Mouse (Mus musculus): ENCODE results near the gene Cdca5.
A peak's percentile ranks its signal among the peaks of the same experiment; 100 is the strongest.
"Not testable (repeated sequence)": the region's sequence is repeated elsewhere in the genome, so short reads cannot be mapped to it uniquely, and the experiment has no call there.

Cdca5 gene

DNA sequence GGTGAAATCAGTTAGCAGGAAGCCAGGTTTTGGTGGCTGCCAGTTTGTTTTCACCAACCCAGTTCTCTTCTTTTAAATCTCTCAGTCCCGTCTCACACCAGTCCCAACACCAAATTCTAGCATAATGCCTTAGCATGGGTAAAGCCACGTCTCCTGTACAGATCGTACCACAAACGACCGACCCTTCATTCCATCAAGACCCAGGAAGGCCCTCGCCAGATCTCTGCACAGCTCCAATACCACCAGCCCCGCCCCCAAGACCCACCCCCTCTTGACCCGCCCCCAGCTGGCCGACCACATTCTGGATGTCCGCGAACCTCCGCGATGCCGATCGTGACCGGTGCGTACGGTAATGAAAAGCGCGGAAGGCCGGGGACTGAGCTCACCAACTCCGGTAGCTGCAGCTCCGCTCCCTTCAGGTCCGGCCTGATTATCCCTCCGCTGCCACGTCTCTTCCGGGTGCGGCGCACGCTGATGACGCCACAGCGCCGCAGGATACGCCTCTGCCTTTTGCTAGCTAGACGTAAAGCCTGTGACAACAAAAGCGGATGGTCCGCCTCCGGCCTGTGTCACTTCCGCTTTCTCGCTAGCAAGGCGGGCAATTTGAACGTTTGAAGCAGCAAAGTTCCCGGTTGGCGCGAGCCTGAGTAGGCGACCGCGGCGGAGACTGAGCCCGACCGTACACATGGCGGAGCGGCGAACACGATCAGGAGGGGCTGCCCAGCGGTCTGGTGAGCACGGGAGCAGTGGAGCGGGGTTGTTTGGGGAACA, at the start of gene Cdca5, which contains the start of gene Zfpl1:
Gene Cdca5 (plus strand): TSS at position 506 of the 771 bp plus-strand sequence.
Gene Zfpl1 (minus strand): TSS at position 479 of the 771 bp plus-strand sequence.
- DNase-seq (ENCODE audit: low read depth, low spot score), result peak; percentile 98

DNA sequence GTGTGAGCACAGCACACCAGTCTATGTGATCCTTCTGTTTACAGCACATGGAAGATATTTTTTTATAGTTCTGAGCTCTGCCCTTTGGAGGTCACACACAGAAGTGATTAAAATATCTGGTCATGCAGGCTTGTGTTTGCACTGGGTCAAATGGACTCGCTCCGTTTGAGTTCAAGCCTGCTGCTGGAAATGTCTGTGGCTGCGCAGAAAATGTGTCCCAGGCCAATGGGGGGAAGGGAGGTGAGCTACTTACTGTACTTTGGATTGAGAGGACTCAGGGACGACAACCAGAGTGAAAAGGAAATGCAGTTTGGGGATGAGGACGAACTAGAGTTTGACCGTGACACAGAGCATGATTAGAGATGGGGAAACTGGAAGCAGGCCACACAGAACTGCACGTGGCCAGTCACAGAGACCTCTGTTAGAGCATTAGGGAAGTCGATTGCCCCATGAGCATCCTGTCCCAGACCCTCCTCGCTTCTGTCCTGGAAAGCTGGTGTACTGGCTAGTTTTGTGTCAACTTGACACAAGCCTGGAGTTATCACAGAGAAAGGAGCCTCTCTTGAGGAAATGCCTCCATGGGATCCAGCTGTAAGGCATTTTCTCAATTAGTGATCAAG, 48.7 kb upstream of the Cdca5 start:
- no peak for DNase-seq (ENCODE audit: low read depth, low spot score)

DNA sequence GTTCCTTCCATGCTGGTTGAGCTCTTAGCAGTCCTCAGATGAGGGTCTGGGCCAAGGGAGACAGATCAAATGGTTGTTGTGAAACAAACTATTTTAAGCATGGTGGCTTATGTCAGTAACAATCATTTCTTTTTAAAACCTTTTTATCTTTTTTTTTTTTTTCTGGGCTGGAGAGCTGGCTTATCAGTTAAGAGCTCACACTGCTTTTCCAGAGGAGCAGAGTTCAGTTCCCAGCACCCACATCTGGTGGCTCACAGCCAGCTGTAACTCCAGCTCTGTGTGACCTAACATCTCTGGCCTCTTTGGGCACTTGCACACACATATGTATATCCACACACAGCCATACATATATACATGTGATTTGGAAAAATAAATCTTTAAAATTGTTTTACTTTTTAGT, 47.1 kb upstream of the Cdca5 start:
- DNase-seq (ENCODE audit: low read depth, low spot score), result no peak

DNA sequence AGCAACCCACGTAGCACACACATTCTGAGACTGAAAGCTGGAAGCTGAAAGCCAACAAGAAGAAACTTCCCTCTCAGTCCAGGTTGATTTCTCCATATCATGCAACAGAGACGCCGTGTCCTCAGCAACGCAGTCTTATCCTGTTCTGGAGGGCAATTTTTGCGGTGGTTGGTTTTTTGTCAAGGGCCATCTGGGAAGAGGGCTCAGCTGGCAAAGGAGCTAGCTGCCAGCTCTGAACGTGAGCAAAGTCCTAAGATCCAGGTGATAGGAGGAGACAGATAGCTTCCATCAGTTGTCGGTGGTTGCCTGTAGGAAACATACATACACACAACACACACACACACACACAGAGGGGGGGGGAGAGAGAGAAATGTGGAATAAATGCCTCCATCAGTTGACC, 46.5 kb upstream of the Cdca5 start:
- no peak for DNase-seq (ENCODE audit: low read depth, low spot score)

DNA sequence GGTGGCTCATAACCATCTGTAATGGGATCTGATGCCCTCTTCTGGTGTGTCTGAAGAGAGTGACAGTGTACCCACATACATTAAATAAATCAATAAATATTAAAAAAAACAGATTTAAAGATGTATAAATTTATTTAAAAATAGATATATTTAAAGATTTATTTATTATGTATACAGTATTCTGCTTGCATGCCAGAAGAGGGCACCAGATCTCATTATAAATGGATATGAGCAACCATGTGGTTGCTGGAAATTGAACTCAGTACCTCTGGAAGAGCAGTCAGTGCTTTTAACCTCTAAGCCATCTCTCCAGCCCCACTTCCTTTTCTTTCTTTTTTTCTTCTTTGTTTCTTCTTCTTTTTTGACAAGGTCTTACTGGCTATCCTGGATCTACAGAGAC, 44.8 kb upstream of the Cdca5 start:
- DNase-seq (ENCODE audit: low read depth, low spot score), result no peak

DNA sequence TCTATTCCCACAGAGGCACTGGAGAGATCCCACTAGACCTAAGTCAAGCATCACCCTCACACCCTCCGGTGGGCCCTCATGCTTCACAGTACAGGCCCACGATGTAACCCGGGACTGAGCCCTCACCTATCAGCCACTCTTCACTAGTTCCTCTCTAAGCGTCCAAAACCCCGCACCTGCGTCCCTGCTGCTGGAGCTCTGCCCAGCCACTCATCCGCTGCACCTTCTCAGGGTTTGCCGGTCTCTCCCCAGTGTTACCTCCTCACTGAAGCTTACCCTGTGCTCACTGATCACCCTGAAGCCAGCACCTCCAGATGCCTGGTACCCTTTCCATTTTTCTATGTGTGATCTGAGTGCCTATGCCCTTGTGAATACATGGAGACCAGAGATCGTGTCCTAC, 42.5 kb upstream of the Cdca5 start:
- DNase-seq (ENCODE audit: low read depth, low spot score), result no peak

DNA sequence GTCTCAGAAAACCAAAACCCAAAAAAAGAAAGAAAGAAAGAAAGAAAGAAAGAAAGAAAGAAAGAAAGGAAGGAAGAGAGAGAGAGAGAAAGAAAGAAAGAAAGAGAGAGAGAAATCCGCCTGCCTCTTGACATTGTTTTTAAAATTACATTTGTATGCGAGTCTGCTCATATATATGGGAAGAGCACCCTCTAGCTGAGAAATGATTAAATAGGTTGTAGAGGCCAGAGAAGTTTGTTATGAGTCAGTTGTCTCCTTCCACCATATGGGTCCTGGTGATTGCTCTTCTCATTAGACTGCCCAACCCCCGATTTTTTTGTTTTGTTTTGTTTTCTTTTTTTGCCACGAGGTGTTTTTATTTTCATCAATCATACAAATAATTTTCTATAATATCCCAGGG, 40.7 kb upstream of the Cdca5 start:
- DNase-seq (ENCODE audit: low read depth, low spot score), result not testable (repeated sequence)

DNA sequence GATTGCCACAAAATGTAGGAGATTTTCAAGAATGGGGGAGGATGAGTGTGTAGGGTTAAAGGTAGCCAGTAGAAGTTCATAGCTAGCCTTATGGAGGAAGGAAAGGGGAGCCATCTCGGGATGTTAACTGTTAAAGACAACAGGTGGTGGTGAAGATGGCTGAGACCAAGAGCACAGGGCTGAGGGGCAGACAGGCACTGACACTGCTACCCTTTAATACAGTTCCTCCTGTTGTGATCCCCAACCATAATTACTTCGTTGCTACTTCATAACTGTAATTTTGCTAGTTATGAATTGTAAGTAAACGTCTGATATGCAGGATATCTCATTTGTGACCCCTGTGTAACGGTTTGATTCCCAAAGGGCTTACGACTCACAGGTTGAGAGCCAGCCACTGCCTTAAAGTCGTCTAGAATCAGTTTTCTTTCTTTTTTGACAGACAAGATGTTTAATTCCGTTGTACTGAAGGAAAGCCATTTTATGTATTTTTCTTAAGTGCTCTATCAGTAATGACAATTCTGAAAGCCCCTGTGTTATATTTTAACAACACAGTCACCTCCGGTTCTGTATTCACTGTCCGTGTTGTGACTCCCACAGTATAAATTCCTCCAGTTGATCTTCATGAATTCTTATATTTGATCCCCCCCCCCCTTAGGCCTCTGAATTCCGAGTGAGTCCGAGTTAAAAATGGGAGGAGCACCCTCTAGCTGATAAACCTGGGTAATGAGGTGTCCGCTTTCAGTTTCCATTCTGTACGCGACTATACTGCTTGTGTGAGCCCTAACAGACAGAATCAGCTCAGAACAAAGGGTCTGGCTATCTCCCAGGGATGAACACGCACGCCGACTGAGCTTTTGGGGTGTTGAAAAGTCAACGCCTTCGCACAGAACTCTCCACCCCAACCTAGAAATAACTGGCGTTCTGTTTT, 39.2 kb upstream of the Cdca5 start:
- DNase-seq (ENCODE audit: low read depth, low spot score), result no peak

DNA sequence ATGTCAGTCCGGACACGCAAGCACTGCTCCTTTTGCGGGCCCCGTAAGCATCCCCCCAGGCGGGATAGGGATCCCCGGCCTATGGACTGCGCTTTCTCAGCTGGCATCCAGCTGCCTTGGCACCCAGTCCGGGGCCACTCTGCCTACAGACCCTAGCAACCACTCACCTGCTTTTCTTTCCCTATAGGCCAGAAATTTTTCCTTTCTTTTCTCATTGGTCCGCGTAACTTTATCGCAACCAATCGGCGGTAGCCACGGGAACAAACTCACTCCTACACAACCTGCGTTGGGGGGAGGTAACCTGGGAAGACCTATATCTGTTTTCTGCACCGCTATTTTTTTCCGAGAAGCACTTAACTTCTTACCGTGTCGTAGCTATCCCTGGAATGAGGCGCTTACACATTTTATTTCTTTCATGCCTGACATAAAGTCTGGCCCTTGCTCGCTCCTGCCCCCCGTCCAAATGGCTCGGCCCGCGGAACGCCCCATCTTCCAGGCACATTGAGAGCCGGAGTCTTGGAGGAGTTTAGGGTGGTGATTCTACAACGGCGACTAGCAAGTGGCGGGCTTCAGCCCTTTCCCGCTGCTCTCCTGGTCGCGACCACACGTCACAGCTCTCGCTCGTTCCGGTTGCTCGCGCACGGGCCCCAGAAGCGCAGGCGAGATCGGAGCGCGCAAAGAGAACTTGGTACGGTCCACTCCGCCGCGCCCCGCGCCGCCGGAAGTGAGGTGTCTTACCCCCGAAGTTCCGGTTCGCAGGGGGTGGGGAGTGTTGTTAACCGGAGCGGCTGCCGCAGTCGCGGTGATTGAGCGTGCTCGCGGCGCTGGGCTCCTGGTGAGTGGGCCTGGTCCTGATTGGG, 38.3 kb upstream of the Cdca5 start, which contains the start of gene Syvn1:
Gene Syvn1 (plus strand): TSS at position 283 of the 860 bp plus-strand sequence.
- peak; percentile 84 for DNase-seq (ENCODE audit: low read depth, low spot score)

DNA sequence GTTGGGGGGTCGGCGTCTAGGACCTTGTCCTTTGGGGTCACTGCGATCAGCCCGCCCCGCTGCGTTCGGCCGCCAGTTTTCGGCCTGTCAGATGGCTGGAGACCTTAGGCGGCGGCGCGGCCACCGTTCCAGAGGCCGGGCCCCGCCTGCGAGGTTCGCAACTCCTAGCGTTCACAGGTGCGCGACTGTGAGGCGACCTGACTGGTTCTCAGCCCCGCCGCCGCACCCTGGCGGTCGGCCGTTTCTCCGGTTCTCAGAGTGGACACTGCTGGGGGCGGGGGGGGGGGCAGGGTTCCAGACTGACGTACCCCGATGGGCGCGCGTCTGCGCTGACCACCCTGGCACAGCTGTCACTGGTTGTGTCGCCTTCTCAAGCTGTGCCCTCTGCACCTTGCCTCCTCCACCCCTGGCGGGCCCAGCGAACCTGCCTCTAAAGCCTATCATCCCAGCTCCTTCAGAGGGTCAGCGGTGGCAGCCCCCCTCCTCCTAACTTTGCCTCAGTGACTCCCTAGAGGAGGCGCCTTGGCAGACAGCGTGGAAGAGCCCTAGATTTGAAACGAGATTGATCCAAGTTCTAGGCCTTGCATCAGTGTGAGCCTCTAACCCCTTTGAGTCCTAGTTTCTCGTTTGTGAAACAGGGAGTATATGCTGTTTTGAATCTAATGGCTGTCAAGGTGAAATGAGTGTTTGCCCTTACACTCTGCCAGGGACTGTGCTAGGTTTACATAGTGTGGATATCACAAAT, 37.5 kb upstream of the Cdca5 start:
- no peak for DNase-seq (ENCODE audit: low read depth, low spot score)

DNA sequence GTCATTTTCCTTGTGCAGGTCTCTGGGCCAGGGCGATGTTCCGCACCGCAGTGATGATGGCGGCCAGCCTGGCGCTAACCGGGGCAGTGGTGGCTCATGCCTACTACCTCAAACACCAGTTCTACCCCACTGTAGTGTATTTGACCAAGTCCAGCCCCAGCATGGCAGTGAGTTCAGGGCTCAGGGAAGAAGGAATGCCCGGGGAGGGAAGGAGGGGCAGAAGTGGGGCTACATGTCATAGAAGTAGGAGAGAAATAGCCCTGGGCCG, 37.0 kb upstream of the Cdca5 start:
- no peak for DNase-seq (ENCODE audit: low read depth, low spot score)

DNA sequence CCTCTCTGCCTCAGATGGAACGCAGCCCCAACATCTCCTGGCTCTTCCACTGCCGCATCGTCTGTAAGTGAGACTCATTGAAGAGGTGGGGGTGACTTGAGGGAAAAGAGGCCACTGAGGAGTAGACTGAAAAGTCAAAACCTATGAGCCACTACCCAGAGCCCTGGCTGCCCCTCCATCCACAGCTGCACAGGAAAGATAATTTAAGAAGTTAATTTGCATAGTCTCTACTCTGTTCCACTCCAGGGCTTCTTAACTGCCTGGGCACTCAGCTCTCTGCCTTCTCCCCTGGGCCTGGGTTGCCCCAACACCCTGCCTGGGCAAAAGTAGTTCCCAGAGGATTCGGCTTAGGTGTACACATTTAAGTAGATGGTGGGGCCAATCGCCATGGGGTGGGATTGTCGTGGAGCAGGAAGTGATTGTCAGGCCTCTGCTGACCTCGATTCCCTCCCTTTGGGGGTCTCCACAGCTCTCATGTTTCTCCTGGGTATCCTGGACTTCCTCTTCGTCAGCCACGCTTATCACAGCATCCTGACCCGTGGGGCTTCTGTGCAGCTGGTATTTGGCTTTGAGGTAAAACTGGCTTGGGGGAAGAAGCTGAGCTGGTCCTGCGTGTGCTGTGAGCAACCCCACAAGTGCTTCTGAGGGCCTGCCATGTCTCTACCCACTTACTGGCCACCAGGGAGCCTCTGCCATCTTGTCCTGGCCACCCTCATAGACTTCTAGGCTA, 35.9 kb upstream of the Cdca5 start:
- no peak for DNase-seq (ENCODE audit: low read depth, low spot score)

DNA sequence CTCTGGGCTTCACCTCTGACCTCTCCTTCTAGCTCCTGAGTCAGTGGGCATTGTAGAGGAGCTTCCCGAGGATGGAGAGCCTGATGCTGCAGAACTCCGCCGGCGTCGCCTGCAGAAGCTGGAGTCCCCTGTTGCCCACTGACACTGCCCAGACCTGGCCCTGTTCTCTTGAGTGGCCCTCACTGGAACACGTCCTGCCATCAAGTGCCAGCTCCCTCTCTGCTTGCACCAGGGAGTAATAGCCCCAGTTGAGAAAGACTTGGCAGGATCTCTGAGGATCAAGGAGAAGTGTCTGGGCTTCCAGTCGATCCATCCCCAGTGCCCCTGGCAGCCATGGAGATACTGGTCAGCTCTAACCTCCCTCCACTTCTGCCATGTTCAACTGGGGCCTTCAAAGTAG, 32.3 kb upstream of the Cdca5 start:
- no peak for DNase-seq (ENCODE audit: low read depth, low spot score)

DNA sequence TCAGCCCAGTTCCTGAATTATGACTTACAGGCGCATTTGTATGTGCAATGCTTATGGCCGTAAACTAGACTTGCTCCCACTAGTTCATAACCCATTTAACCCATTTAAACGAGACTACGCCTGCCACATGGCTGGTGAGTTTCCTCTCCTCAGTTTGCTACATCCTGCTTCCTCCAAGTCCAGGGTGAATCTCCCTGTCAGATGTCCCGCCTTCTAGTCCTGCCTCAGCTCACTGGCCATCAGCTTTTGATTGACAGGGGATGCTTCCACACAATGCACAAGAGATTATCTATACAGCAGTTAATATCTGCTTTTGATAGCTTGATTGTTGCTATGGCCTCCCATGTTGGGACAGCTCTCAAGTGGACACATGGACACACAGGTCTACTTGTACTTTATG, 30.5 kb upstream of the Cdca5 start:
- DNase-seq (ENCODE audit: low read depth, low spot score), result no peak

DNA sequence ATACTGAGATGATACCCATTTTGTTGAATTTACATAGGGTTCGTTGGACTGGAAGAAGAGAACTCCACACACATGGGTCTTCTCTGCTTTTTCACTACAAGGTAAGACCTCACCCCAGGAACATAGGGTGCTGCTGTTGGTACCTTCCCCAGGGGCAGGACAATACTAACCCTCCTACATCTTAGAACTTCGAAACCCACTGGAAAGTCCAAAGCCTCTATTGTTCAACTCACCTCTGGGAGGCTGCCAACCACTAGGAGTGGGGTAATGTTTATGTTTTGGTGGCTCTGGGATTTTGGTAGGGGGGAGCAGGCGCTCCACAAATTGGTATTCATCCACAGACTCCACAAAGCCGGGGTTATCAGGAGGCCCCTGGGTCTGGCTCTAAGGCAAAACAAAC, 28.1 kb upstream of the Cdca5 start:
- DNase-seq (ENCODE audit: low read depth, low spot score), result no peak

DNA sequence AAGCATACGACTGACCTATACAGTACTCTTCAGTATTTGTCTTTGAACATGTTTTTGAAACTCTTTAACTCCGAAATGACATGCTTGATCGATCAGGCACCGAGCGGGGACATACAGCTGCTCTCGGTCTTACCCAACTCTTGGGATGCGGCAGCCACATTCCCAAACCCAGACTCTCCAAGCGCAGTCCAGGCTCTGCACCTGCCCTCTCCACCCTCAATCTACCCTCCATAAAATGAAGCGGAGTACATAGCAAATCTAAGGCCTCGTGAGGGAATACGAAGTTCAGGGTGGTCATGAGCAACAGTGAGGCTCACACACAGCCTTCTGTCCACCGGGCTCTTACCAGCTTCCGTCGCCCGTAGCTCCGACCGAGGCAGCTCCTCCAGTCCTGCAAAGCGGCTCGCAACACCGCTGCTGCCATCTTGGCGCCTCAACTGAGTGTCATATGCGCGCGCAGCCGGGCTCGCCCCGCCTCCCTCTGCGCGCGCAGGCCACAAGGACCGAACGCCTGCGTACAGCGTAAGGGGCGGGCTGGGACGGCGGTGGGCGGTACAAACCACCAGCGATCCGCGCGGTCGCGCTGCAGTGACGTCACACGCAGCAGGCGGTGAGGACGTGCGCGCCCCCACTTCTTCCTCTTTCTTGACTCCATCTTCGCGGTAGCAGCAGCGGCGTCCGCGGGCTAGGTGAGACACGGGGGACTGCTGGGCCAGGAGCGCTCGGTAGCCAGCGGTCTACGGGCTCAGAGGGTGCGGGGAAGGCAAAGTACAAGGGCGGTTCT, 27.3 kb upstream of the Cdca5 start, which contains the start of the genes Mrpl49 and Fau:
Gene Mrpl49 (minus strand): TSS at position 473 of the 784 bp plus-strand sequence.
Gene Fau (plus strand): TSS at position 532 of the 784 bp plus-strand sequence.
- DNase-seq (ENCODE audit: low read depth, low spot score), result peak; percentile 95

DNA sequence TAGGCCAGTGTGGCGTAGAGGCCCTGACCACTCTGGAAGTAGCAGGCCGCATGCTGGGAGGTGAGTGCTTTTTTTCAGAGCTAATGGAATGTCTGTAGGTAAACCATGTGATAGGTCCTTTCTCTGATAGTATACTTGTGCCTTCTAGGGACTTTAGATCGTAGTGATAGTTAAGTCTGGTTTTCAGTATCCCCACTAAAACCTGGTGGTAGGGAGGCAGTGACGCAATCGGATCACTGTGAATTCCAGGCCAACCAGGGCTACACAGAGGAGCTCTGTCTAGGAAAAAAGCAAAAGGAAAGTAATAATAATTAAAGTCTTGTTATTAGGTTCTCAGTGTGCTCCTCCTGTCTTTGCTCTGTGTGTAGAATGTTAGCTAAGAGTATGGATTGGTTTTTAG, 26.3 kb upstream of the Cdca5 start:
- DNase-seq (ENCODE audit: low read depth, low spot score), result no peak

DNA sequence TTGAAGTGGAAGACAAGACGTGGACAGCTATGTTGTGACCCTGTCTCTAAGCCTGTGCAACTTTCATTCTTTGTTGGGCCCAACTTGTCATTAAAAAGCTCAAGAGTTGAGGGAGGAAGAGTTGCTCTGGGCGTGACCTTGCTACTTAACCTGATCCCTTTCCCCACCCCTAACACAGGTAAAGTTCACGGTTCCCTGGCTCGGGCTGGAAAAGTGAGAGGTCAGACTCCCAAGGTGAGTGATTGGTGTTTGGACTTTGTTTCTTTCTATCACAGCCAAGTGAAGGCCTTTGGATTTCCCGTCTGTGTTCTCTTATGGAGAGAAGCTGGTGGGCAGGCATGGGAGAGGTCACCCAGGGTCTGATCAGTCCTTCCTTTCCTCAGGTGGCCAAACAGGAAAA, 25.8 kb upstream of the Cdca5 start:
- no peak for DNase-seq (ENCODE audit: low read depth, low spot score)

DNA sequence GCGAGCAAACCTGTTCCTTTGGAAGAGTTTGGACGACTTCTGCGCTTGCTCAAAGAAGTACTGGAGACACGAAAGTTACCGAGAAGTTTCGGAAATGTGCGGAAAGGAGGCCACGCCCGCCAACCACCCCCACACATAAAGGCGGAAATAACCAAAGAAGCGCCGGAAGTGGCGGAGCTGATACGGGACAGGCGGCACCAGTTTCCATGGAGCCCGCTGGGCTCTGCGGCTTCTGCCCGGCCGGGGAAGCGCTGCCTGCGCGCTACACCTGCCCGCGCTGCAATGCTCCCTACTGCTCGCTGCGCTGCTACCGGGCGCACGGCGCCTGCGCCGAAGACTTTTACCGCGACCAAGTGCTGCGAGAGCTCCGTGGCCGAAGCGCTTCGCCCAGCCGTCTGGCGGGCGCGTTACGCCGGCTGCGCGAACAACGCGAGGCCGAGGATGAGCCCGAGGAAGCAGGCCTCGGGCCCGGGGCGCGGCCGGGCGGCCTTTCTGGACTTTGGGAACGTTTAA, 23.7 kb upstream of the Cdca5 start, which contains the start of gene Znhit2:
Gene Znhit2 (plus strand): TSS at position 172 of the 513 bp plus-strand sequence.
- DNase-seq (ENCODE audit: low read depth, low spot score), result peak; percentile 83
